Mouse (Mus musculus) CH12.LX (cell line): ENCODE measurements around the gene Robo1. TPM values are rescaled to one million over a fixed set of nuclear protein-coding genes. Genes with fewer than 3 reads are reported as not detected.

Experiments
- DNase-seq: peaks from one replicate; pipeline ENCODE4 v3.0.0-alpha.2; 2013; ENCODE audit errors: extremely low read depth
- H3K27ac ChIP-seq: 2 replicates; pipeline ENCODE4 v1.5.1; 2012; ENCODE audit warnings: low read depth, mild to moderate bottlenecking, control low read depth, moderate library complexity; ENCODE audit not compliant: insufficient read depth
- H3K27me3 ChIP-seq: replicated peaks from 2 replicates; pipeline ENCODE3; 2012; ENCODE audit warnings: inconsistent platforms
- H3K36me3 ChIP-seq, 2 experiments: replicated peaks in 1 of 2; 2 replicates each; pipeline versions ENCODE3 to v1.6.1; 2012; ENCODE audit warnings: inconsistent platforms in 1 of 2, low read length in 1 of 2, mild to moderate bottlenecking in 1 of 2, mixed read lengths in 1 of 2, moderate library complexity in 1 of 2; ENCODE audit not compliant: control insufficient read depth in 1 of 2, insufficient read depth in 1 of 2
- H3K4me1 ChIP-seq, 2 experiments: 2 replicates each; pipeline ENCODE4 v1.6.1; 2012; ENCODE audit warnings: inconsistent platforms in 1 of 2, moderate library complexity in 1 of 2; ENCODE audit not compliant: insufficient read depth in 2 of 2, control insufficient read depth in 1 of 2
- H3K4me2 ChIP-seq: 2 replicates; pipeline ENCODE4 v1.6.1; 2012; ENCODE audit warnings: low read depth, mild to moderate bottlenecking, control low read depth; ENCODE audit not compliant: poor library complexity, insufficient read depth, severe bottlenecking
- H3K4me3 ChIP-seq, 3 experiments: fragments of 150-350 bp in 1 of 3; sonication (generic) in 1 of 3; replicated peaks in 1 of 3; 2 replicates each; pipeline versions ENCODE3 to v1.5.1; 2011 to 2012; ENCODE audit warnings: low read depth in 2 of 3, low read length in 2 of 3, mild to moderate bottlenecking in 2 of 3, moderate library complexity in 2 of 3, control low read depth in 1 of 3, improper control_type of control experiment in 1 of 3, inconsistent platforms in 1 of 3, mixed read lengths in 1 of 3; ENCODE audit not compliant: poor library complexity in 1 of 3
- H3K79me2 ChIP-seq: replicated peaks from 2 replicates; pipeline ENCODE4 v1.6.1; 2012; ENCODE audit warnings: mild to moderate bottlenecking, moderate library complexity; ENCODE audit not compliant: control insufficient read depth, poor library complexity, insufficient read depth, severe bottlenecking; ENCODE audit errors: extremely low read depth
- H3K9ac ChIP-seq: 2 replicates; pipeline ENCODE4 v1.6.1; 2012; ENCODE audit warnings: low read depth, mild to moderate bottlenecking, control low read depth, moderate library complexity; ENCODE audit not compliant: insufficient read depth
- H3K9me3 ChIP-seq: replicated peaks from 2 replicates; pipeline ENCODE3; 2012; ENCODE audit warnings: low read length, inconsistent platforms, mixed read lengths
- CHD2 ChIP-seq: IDR thresholded peaks from 2 replicates; pipeline ENCODE4 v1.6.1; 2011; ENCODE audit warnings: low read length, improper control_type of control experiment
- CTCF ChIP-seq, 2 experiments: IDR thresholded peaks in 1 of 2; conservative IDR thresholded peaks in 1 of 2; 2 replicates each; pipeline ENCODE4 v1.5.1; 2011 to 2012; ENCODE audit warnings: low read depth in 2 of 2, low read length in 2 of 2, improper control_type of control experiment in 1 of 2, inconsistent platforms in 1 of 2, mild to moderate bottlenecking in 1 of 2, moderate library complexity in 1 of 2
- E2F4 ChIP-seq: IDR thresholded peaks from 2 replicates; pipeline ENCODE4 v1.6.1; 2011; ENCODE audit warnings: low read depth, low read length, improper control_type of control experiment; ENCODE audit not compliant: insufficient replicate concordance
- KAT2A ChIP-seq: IDR thresholded peaks from 2 replicates; pipeline ENCODE4 v1.6.1; 2012; ENCODE audit warnings: low read length, improper control_type of control experiment, inconsistent platforms; ENCODE audit not compliant: insufficient replicate concordance
- MAFK ChIP-seq: IDR thresholded peaks from 2 replicates; pipeline ENCODE4 v1.6.1; 2011; ENCODE audit warnings: low read length, improper control_type of control experiment; ENCODE audit not compliant: insufficient replicate concordance
- MXI1 ChIP-seq: IDR thresholded peaks from 2 replicates; pipeline ENCODE4 v1.6.1; 2011; ENCODE audit warnings: mild to moderate bottlenecking, low read depth, low read length, improper control_type of control experiment
- MYC ChIP-seq: IDR thresholded peaks from 2 replicates; pipeline ENCODE4 v1.6.1; 2011; ENCODE audit warnings: low read depth, mild to moderate bottlenecking, improper control_type of control experiment, low read length
- NELFE ChIP-seq: IDR thresholded peaks from 2 replicates; pipeline ENCODE4 v1.6.1; 2011; ENCODE audit warnings: low read depth, low read length, improper control_type of control experiment
- POLR2A ChIP-seq: IDR thresholded peaks from 2 replicates; pipeline ENCODE4 v1.6.1; 2011; ENCODE audit warnings: low read depth, mild to moderate bottlenecking, improper control_type of control experiment, low read length
- RAD21 ChIP-seq: IDR thresholded peaks from 2 replicates; pipeline ENCODE4 v1.6.1; 2011; ENCODE audit warnings: low read depth, mild to moderate bottlenecking, low read length, improper control_type of control experiment, moderate library complexity
- SIN3A ChIP-seq: IDR thresholded peaks from 2 replicates; pipeline ENCODE4 v1.6.1; 2012; ENCODE audit warnings: low read length, improper control_type of control experiment, inconsistent platforms
- SMC3 ChIP-seq: IDR thresholded peaks from 2 replicates; pipeline ENCODE4 v1.6.1; 2011; ENCODE audit warnings: low read depth, low read length, improper control_type of control experiment
- ZMIZ1 ChIP-seq: IDR thresholded peaks from 2 replicates; pipeline ENCODE4 v1.6.1; 2012; ENCODE audit warnings: low read depth, mild to moderate bottlenecking, inconsistent platforms, low read length, improper control_type of control experiment
- dilution Hi-C: fragments of 300-500 bp; cut with MboI; formaldehyde crosslinking; loops from 2 replicates; pipeline ENCODE4 v1.14.3; 2020; ENCODE audit warnings: low sequenced_read_pairs; ENCODE audit not compliant: extremely low pct_unique_long_range_greater_than_20kb, extremely low pct_ligation_motif_present
- in situ Hi-C: fragments of 300-500 bp; cut with MboI; formaldehyde crosslinking; loops from 3 replicates; pipeline ENCODE4 v1.14.3; 2019; ENCODE audit warnings: low sequenced_read_pairs, low pct_ligation_motif_present, low pct_unique_long_range_greater_than_20kb, mixed read lengths
- polyA plus RNA-seq: library from polyadenylated mRNA; unstranded; fragments of >175 nt; gene quantifications from 2 replicates; pipeline ENCODE4 v1.2.1, GENCODE M21; 2012; ENCODE audit warnings: low read depth; ENCODE audit not compliant: insufficient read length
- total RNA-seq, 2 experiments: library from RNA; depleted of rRNA; stranded (reverse); fragments of 300-350 nt in 1 of 2; fragments of >200 nt in 1 of 2; gene quantifications; 2 replicates each; pipeline ENCODE4 v1.2.3; 2012 to 2014

Gene Robo1
- total and polyA plus RNA-seq, 3 experiments, result not detected

- dilution Hi-C loops, result no loop called here
- H3K9me3 ChIP-seq, result peaks cover 61% of the 10 kb centered on the region
- TF ChIP-seq MYC (no peak), SIN3A (no peak), KAT2A (no peak), E2F4 (no peak), SMC3 (no peak), MAFK (no peak), CHD2 (no peak)
- H3K4me2 ChIP-seq, result no peak overlapping the region
- H3K4me1 ChIP-seq, result no peaks in the 10 kb centered on the region
- H3K9ac ChIP-seq, result no peak overlapping the region
- no peak overlapping the region for H3K27ac ChIP-seq
- DNase-seq, result no peak
- no peak overlapping the region for H3K4me3 ChIP-seq
- in situ Hi-C loops, result loop anchor here (25.0 kb wide), 1 partner anchor 312 kb away; no protein-coding TSS in a partner anchor
- no peaks in the 10 kb centered on the region for H3K36me3 ChIP-seq
- no peaks in the 10 kb centered on the region for H3K27me3 ChIP-seq
- no peaks in the 10 kb centered on the region; the same call in 1 of the 2 replicates for H3K79me2 ChIP-seq
Observed at GRCm38 (mm10) chr16:72974681-72975080, 666.6 kb downstream of the Robo1 start.

- Histone ChIP-seq H3K27ac (no peak overlapping the region), H3K79me2 (no peaks in the 10 kb centered on the region; the same call in 1 of the 2 replicates), H3K4me3 (no peak overlapping the region), H3K27me3 (no peaks in the 10 kb centered on the region), H3K4me1 (no peaks in the 10 kb centered on the region), H3K4me2 (no peak overlapping the region), H3K9me3 (peaks cover 54% of the 10 kb centered on the region), H3K36me3 (no peaks in the 10 kb centered on the region), H3K9ac (no peak overlapping the region)
- no peak for TF ChIP-seq MYC
- TF ChIP-seq ZMIZ1, result no peak
- no peak for TF ChIP-seq E2F4
- TF ChIP-seq POLR2A, result no peak
- no peak for TF ChIP-seq KAT2A
- no peak for TF ChIP-seq NELFE
- DNase-seq, result no peak
- dilution Hi-C loops (no loop called here), in situ Hi-C loops (loop anchor here (25.0 kb wide), 1 partner anchor 315 kb away; no protein-coding TSS in a partner anchor)
Observed at GRCm38 (mm10) chr16:72976849-72977576, 668.9 kb downstream of the Robo1 start.

GRCm38 (mm10) chr16:72979407-72980219 lies 671.5 kb downstream of the Robo1 start:
- no peaks in the 10 kb centered on the region for H3K4me1 ChIP-seq
- no peak overlapping the region for H3K27ac ChIP-seq
- peak; percentile 51 for DNase-seq
- H3K9ac ChIP-seq, result no peak overlapping the region
- no peaks in the 10 kb centered on the region for H3K36me3 ChIP-seq
- H3K9me3 ChIP-seq, result peaks cover 54% of the 10 kb centered on the region
- in situ Hi-C loops (loop anchor here (25.0 kb wide), 1 partner anchor 317 kb away; no protein-coding TSS in a partner anchor), dilution Hi-C loops (no loop called here)
- H3K4me3 ChIP-seq, result no peak overlapping the region
- no peaks in the 10 kb centered on the region; the same call in 1 of the 2 replicates for H3K79me2 ChIP-seq
- TF ChIP-seq CTCF (conservative IDR thresholded peaks at IDR 0.05 in 1 of 2, IDR thresholded peaks at IDR 0.05 in 1 of 2; ENCODE audit: low read depth in 2 of 2, low read length in 2 of 2) (peak; percentile 37 to 62), SMC3 (peak; percentile 50), MXI1 (no peak), RAD21 (peak; percentile 69)
- H3K27me3 ChIP-seq, result no peaks in the 10 kb centered on the region
- H3K4me2 ChIP-seq, result no peak overlapping the region
